Mouse (Mus musculus) intestine, embryonic 15.5 days (tissue): ENCODE data around the gene Angpt4. TPM values are rescaled to one million over a fixed set of nuclear protein-coding genes. Genes with fewer than 3 reads are reported as not detected.

Experiments
- ATAC-seq: fragments of 200-750 bp; cut with Nextera tagmentation; 2 replicates; pipeline ENCODE4 v1.8.0; 2017; ENCODE audit warnings: moderate TSS enrichment, moderate library complexity
- H3K27ac ChIP-seq: fragments of 300-500 bp; sonication (generic); 2 replicates; pipeline ENCODE4 v1.5.1; 2015; ENCODE audit warnings: mild to moderate bottlenecking, inconsistent platforms
- H3K27me3 ChIP-seq: fragments of 300-500 bp; sonication (generic); replicated peaks from 2 replicates; pipeline ENCODE4 v1.6.1; 2015; ENCODE audit warnings: inconsistent platforms
- H3K36me3 ChIP-seq: fragments of 300-500 bp; sonication (generic); 2 replicates; pipeline ENCODE4 v1.6.1; 2015; ENCODE audit warnings: inconsistent platforms
- H3K4me1 ChIP-seq: fragments of 300-500 bp; sonication (generic); replicated peaks from 2 replicates; pipeline ENCODE4 v1.6.1; 2015; ENCODE audit warnings: inconsistent platforms
- H3K4me2 ChIP-seq: fragments of 300-500 bp; sonication (generic); replicated peaks from 2 replicates; pipeline ENCODE4 v1.6.1; 2015; ENCODE audit warnings: mild to moderate bottlenecking, inconsistent platforms
- H3K4me3 ChIP-seq: fragments of 300-500 bp; sonication (generic); replicated peaks from 2 replicates; pipeline ENCODE4 v1.5.1; 2015; ENCODE audit warnings: inconsistent platforms
- H3K9ac ChIP-seq: fragments of 300-500 bp; sonication (generic); 2 replicates; pipeline ENCODE4 v1.6.1; 2015; ENCODE audit warnings: inconsistent platforms
- H3K9me3 ChIP-seq: fragments of 300-500 bp; sonication (generic); 2 replicates; pipeline ENCODE4 v1.6.1; 2016; ENCODE audit warnings: inconsistent platforms
- WGBS: fragments of 180-500 bp; shearing (Covaris S2); methylation state at CpG from one replicate; pipeline ENCODE4 v1.1.7; 2015; 5-methylcytosine and 5-hydroxymethylcytosine counted together
- polyA plus RNA-seq: library from polyadenylated mRNA; unstranded; fragments of >200 nt; fragmentation: Nextera tagmentation; extraction: Ambion mirVana; gene quantifications from 2 replicates; pipeline ENCODE4 v1.2.1, GENCODE M21; 2015

Gene Angpt4
- polyA plus RNA-seq, 1 experiment from 2014 or later, result 1.1 TPM

- Histone ChIP-seq H3K4me2 (no peak overlapping the region), H3K36me3 (no peaks in the 10 kb centered on the region), H3K27me3 (no peaks in the 10 kb centered on the region), H3K4me3 (no peak overlapping the region), H3K4me1 (no peaks in the 10 kb centered on the region), H3K27ac (no peak overlapping the region), H3K9me3 (no peaks in the 10 kb centered on the region), H3K9ac (no peak overlapping the region)
- no peak for ATAC-seq
- 78% methylated on average over 5 of the region's 5 CpGs for WGBS
These were observed 15.1 kb upstream of the Angpt4 start for GRCm38 (mm10) chr2:151895911-151896310.

GRCm38 (mm10) chr2:151898106-151898505 is 12.9 kb upstream of the Angpt4 start:
- Histone ChIP-seq H3K27me3 (no peaks in the 10 kb centered on the region), H3K4me3 (no peak overlapping the region), H3K9ac (no peak overlapping the region), H3K9me3 (no peaks in the 10 kb centered on the region), H3K36me3 (no peaks in the 10 kb centered on the region), H3K4me1 (no peaks in the 10 kb centered on the region), H3K27ac (no peak overlapping the region), H3K4me2 (no peak overlapping the region)
- no peak for ATAC-seq
- WGBS, result 73% methylated on average over 1 of the region's 1 CpGs

- H3K4me2 ChIP-seq, result no peak overlapping the region
- no peak for ATAC-seq
These were observed 10.2 kb upstream of the Angpt4 start for GRCm38 (mm10) chr2:151900845-151901244.

GRCm38 (mm10) chr2:151903267-151903666 is 7.7 kb upstream of the Angpt4 start:
- Histone ChIP-seq H3K9me3 (no peaks in the 10 kb centered on the region), H3K27me3 (no peaks in the 10 kb centered on the region), H3K4me2 (no peak overlapping the region), H3K27ac (no peak overlapping the region), H3K4me1 (no peaks in the 10 kb centered on the region), H3K4me3 (no peak overlapping the region), H3K36me3 (no peaks in the 10 kb centered on the region), H3K9ac (no peak overlapping the region)
- ATAC-seq, result no peak
- WGBS, result 90% methylated on average over 6 of the region's 6 CpGs

More at GRCm38 (mm10) chr2:151900845-151901244, 10.2 kb upstream of the Angpt4 start:
- no peak overlapping the region for H3K27ac ChIP-seq
- no peak overlapping the region for H3K4me3 ChIP-seq
- no peaks in the 10 kb centered on the region for H3K27me3 ChIP-seq
- no peaks in the 10 kb centered on the region for H3K36me3 ChIP-seq
- H3K4me1 ChIP-seq, result no peaks in the 10 kb centered on the region
- H3K9ac ChIP-seq, result no peak overlapping the region
- 19% methylated on average over 4 of the region's 4 CpGs for WGBS
- H3K9me3 ChIP-seq, result no peaks in the 10 kb centered on the region

- Histone ChIP-seq H3K27me3 (no peaks in the 10 kb centered on the region), H3K4me3 (no peak overlapping the region), H3K4me2 (no peak overlapping the region), H3K9me3 (no peaks in the 10 kb centered on the region), H3K4me1 (no peaks in the 10 kb centered on the region), H3K27ac (no peak overlapping the region), H3K9ac (no peak overlapping the region), H3K36me3 (no peaks in the 10 kb centered on the region)
- WGBS, result 64% methylated on average over 4 of the region's 4 CpGs
- no peak for ATAC-seq
These were observed 7.1 kb upstream of the Angpt4 start for GRCm38 (mm10) chr2:151903933-151904332.

- ATAC-seq, result no peak
- no peak overlapping the region for H3K9ac ChIP-seq
- no peaks in the 10 kb centered on the region for H3K4me1 ChIP-seq
- H3K27ac ChIP-seq, result no peak overlapping the region
- H3K4me3 ChIP-seq, result no peak overlapping the region
- H3K4me2 ChIP-seq, result no peak overlapping the region
- no peaks in the 10 kb centered on the region for H3K9me3 ChIP-seq
- no peaks in the 10 kb centered on the region for H3K36me3 ChIP-seq
- H3K27me3 ChIP-seq, result no peaks in the 10 kb centered on the region
- WGBS, result 46% methylated on average over 3 of the region's 3 CpGs
These were observed 6.4 kb upstream of the Angpt4 start for GRCm38 (mm10) chr2:151904636-151905035.

- Histone ChIP-seq H3K27me3 (no peaks in the 10 kb centered on the region), H3K4me2 (no peak overlapping the region), H3K9me3 (no peaks in the 10 kb centered on the region), H3K4me3 (no peak overlapping the region), H3K36me3 (no peaks in the 10 kb centered on the region), H3K27ac (no peak overlapping the region), H3K9ac (no peak overlapping the region), H3K4me1 (peaks cover 12% of the 10 kb centered on the region)
- WGBS, result 69% methylated on average over 2 of the region's 2 CpGs
- no peak for ATAC-seq
These were observed 4.0 kb upstream of the Angpt4 start for GRCm38 (mm10) chr2:151907020-151907419.

- no peak for ATAC-seq
- Histone ChIP-seq H3K27ac (no peak overlapping the region), H3K9me3 (no peaks in the 10 kb centered on the region), H3K27me3 (no peaks in the 10 kb centered on the region), H3K4me2 (no peak overlapping the region), H3K9ac (no peak overlapping the region), H3K4me3 (no peak overlapping the region), H3K4me1 (peaks cover 12% of the 10 kb centered on the region), H3K36me3 (no peaks in the 10 kb centered on the region)
- WGBS, result 66% methylated on average over 3 of the region's 3 CpGs
These were observed 1.6 kb upstream of the Angpt4 start for GRCm38 (mm10) chr2:151909386-151909785.

- Histone ChIP-seq H3K27ac (peak overlapping the region; percentile 45), H3K4me1 (peaks cover 12% of the 10 kb centered on the region), H3K9me3 (no peaks in the 10 kb centered on the region), H3K4me2 (0 out of 2 replicates have a peak overlapping the region, but pooled peaks have one; percentile 5), H3K36me3 (no peaks in the 10 kb centered on the region), H3K9ac (no peak overlapping the region), H3K4me3 (no peak overlapping the region), H3K27me3 (no peaks in the 10 kb centered on the region)
- 40% methylated on average over 5 of the region's 5 CpGs for WGBS
- ATAC-seq, result peak; percentile 23
These were observed 512 bp upstream of the Angpt4 start for GRCm38 (mm10) chr2:151910498-151910897.

- Histone ChIP-seq H3K27me3 (no peaks in the 10 kb centered on the region), H3K4me2 (no peak overlapping the region), H3K36me3 (no peaks in the 10 kb centered on the region), H3K4me1 (peaks cover 21% of the 10 kb centered on the region), H3K9me3 (no peaks in the 10 kb centered on the region), H3K27ac (no peak overlapping the region), H3K4me3 (no peak overlapping the region), H3K9ac (no peak overlapping the region)
- ATAC-seq, result no peak
- 73% methylated on average over 3 of the region's 3 CpGs for WGBS
These were observed 741 bp downstream of the Angpt4 start for GRCm38 (mm10) chr2:151911751-151912150.

GRCm38 (mm10) chr2:151914120-151914519 is 3.1 kb downstream of the Angpt4 start:
- H3K27ac ChIP-seq, result no peak overlapping the region
- WGBS, result 57% methylated on average over 5 of the region's 5 CpGs
- H3K4me3 ChIP-seq, result no peak overlapping the region
- no peaks in the 10 kb centered on the region for H3K27me3 ChIP-seq
- H3K4me1 ChIP-seq, result peaks cover 24% of the 10 kb centered on the region
- H3K9ac ChIP-seq, result no peak overlapping the region
- H3K9me3 ChIP-seq, result no peaks in the 10 kb centered on the region
- no peak overlapping the region for H3K4me2 ChIP-seq
- ATAC-seq, result no peak
- no peaks in the 10 kb centered on the region for H3K36me3 ChIP-seq

GRCm38 (mm10) chr2:151915111-151915510 is 4.1 kb downstream of the Angpt4 start:
- Histone ChIP-seq H3K36me3 (no peaks in the 10 kb centered on the region), H3K9ac (no peak overlapping the region), H3K27ac (no peak overlapping the region), H3K4me3 (no peak overlapping the region), H3K4me2 (no peak overlapping the region), H3K27me3 (no peaks in the 10 kb centered on the region), H3K9me3 (no peaks in the 10 kb centered on the region), H3K4me1 (peaks cover 26% of the 10 kb centered on the region)
- 15% methylated on average over 2 of the region's 2 CpGs for whole genome bisulfite sequencing
- ATAC-seq, result no peak

GRCm38 (mm10) chr2:151916061-151916831 is 5.2 kb downstream of the Angpt4 start:
- no peak for ATAC-seq
- H3K27me3 ChIP-seq, result no peaks in the 10 kb centered on the region
- no peak overlapping the region for H3K4me3 ChIP-seq
- WGBS, result 30% methylated on average over 13 of the region's 13 CpGs
- H3K36me3 ChIP-seq, result no peaks in the 10 kb centered on the region
- H3K27ac ChIP-seq, result no peak overlapping the region
- H3K4me1 ChIP-seq, result peaks cover 20% of the 10 kb centered on the region
- H3K4me2 ChIP-seq, result no peak overlapping the region
- H3K9ac ChIP-seq, result no peak overlapping the region
- H3K9me3 ChIP-seq, result no peaks in the 10 kb centered on the region
